Mouse (Mus musculus): ENCODE data around the gene Fam213b.

The Fam213b gene

GRCm38 (mm10) chr4:154898506-154899446 is at the start of gene Fam213b:
Gene Fam213b, minus strand, starts transcription at chr4:154899135.
- DNase-seq (ENCODE audit: low read depth, low spot score) = peak; percentile 88

- no peak for DNase-seq (ENCODE audit: low read depth, low spot score)
Measured at GRCm38 (mm10) chr4:154948066-154948939, 49.4 kb upstream of the Fam213b start.

GRCm38 (mm10) chr4:154946319-154946718 is 47.4 kb upstream of the Fam213b start:
- DNase-seq (ENCODE audit: low read depth, low spot score) = peak; percentile 51

- peak; percentile 93 for DNase-seq (ENCODE audit: low read depth, low spot score)
Measured at GRCm38 (mm10) chr4:154944121-154944590, 45.2 kb upstream of the Fam213b start.

GRCm38 (mm10) chr4:154943323-154944039 is 44.5 kb upstream of the Fam213b start:
- DNase-seq (ENCODE audit: low read depth, low spot score) = no peak

- DNase-seq (ENCODE audit: low read depth, low spot score) = no peak
Measured at GRCm38 (mm10) chr4:154942632-154943322, 43.8 kb upstream of the Fam213b start.

GRCm38 (mm10) chr4:154941831-154942230 is 42.9 kb upstream of the Fam213b start:
- no peak for DNase-seq (ENCODE audit: low read depth, low spot score)

- DNase-seq (ENCODE audit: low read depth, low spot score) = no peak
Measured at GRCm38 (mm10) chr4:154940156-154940555, 41.2 kb upstream of the Fam213b start.

- DNase-seq (ENCODE audit: low read depth, low spot score) = no peak
Measured at GRCm38 (mm10) chr4:154937746-154938145, 38.8 kb upstream of the Fam213b start.

- DNase-seq (ENCODE audit: low read depth, low spot score) = no peak
Measured at GRCm38 (mm10) chr4:154936542-154937255, 37.8 kb upstream of the Fam213b start.

- DNase-seq (ENCODE audit: low read depth, low spot score) = no peak
Measured at GRCm38 (mm10) chr4:154935788-154936187, 36.9 kb upstream of the Fam213b start.

- no peak for DNase-seq (ENCODE audit: low read depth, low spot score)
Measured at GRCm38 (mm10) chr4:154934800-154935199, 35.9 kb upstream of the Fam213b start.

- DNase-seq (ENCODE audit: low read depth, low spot score) = no peak
Measured at GRCm38 (mm10) chr4:154933306-154933907, 34.5 kb upstream of the Fam213b start.

GRCm38 (mm10) chr4:154929088-154929660 is 30.2 kb upstream of the Fam213b start:
- peak; percentile 70 for DNase-seq (ENCODE audit: low read depth, low spot score)

- no peak for DNase-seq (ENCODE audit: low read depth, low spot score)
Measured at GRCm38 (mm10) chr4:154928395-154929087, 29.6 kb upstream of the Fam213b start, which contains the start of gene Tnfrsf14. Gene Tnfrsf14, minus strand, starts transcription at chr4:154928563.

- peak; percentile 58 for DNase-seq (ENCODE audit: low read depth, low spot score)
Measured at GRCm38 (mm10) chr4:154927899-154928337, 29.0 kb upstream of the Fam213b start.

- DNase-seq (ENCODE audit: low read depth, low spot score) = no peak
Measured at GRCm38 (mm10) chr4:154926969-154927898, 28.3 kb upstream of the Fam213b start.

Measured in skeletal muscle tissue, adult 2 months (tissue).